Mouse (Mus musculus) spleen, postnatal 36 days (tissue): Measurements from ENCODE around the gene Kdm6b.
A peak's percentile ranks its signal among the peaks of the same experiment; 100 is the strongest.
"Not testable (repeated sequence)": the region's sequence is repeated elsewhere in the genome, so short reads cannot be mapped to it uniquely, and the experiment has no call there.

Experiments
- DNase-seq, 2 experiments: peaks; one replicate each; pipeline ENCODE4 v3.0.0; 2022; ENCODE audit warnings: low spot score in 2 of 2, mixed read lengths in 1 of 2

The Kdm6b gene

GRCm38 (mm10) chr11:69406282-69406681, 7.2 kb downstream of the Kdm6b start:
- DNase-seq: no peak

GRCm38 (mm10) chr11:69405397-69406200, 7.9 kb downstream of the Kdm6b start:
- DNase-seq: no peak

- no peak for DNase-seq
Observed at GRCm38 (mm10) chr11:69404595-69405396, 8.7 kb downstream of the Kdm6b start.

GRCm38 (mm10) chr11:69403691-69404594, 9.5 kb downstream of the Kdm6b start:
- no peak for DNase-seq

GRCm38 (mm10) chr11:69401987-69402386, 11.5 kb downstream of the Kdm6b start:
- no peak for DNase-seq

- DNase-seq: peak; percentile 87 to 89
Observed at GRCm38 (mm10) chr11:69401210-69401637, 12.3 kb downstream of the Kdm6b start.

- DNase-seq: no peak
Observed at GRCm38 (mm10) chr11:69400083-69400850, 13.2 kb downstream of the Kdm6b start.

- no peak for DNase-seq
Observed at GRCm38 (mm10) chr11:69399201-69400082, 14.0 kb downstream of the Kdm6b start.

GRCm38 (mm10) chr11:69398486-69399200, 14.8 kb downstream of the Kdm6b start:
- DNase-seq: no peak

- DNase-seq: no peak
Observed at GRCm38 (mm10) chr11:69398059-69398458, 15.4 kb downstream of the Kdm6b start, which contains the start of gene Tmem88. Gene Tmem88, minus strand, starts transcription at chr11:69398234.

GRCm38 (mm10) chr11:69397581-69398057, 15.9 kb downstream of the Kdm6b start:
- no peak for DNase-seq

- peak in 1 of 2 experiments; percentile 12 for DNase-seq
Observed at GRCm38 (mm10) chr11:69396772-69397171, 16.7 kb downstream of the Kdm6b start.

GRCm38 (mm10) chr11:69395634-69396373, 17.7 kb downstream of the Kdm6b start:
- peak; percentile 97 to 98 for DNase-seq

GRCm38 (mm10) chr11:69395235-69395633, 18.2 kb downstream of the Kdm6b start, which contains the start of the genes Naa38 and Cyb5d1:
Gene Naa38, plus strand, starts transcription at chr11:69395487.
Gene Cyb5d1, minus strand, starts transcription at chr11:69395631.
- peak; percentile 87 to 92 for DNase-seq

- DNase-seq: not testable (repeated sequence)
Observed at GRCm38 (mm10) chr11:69394591-69395167, 18.8 kb downstream of the Kdm6b start.

- DNase-seq: peak; percentile 55 to 74
Observed at GRCm38 (mm10) chr11:69390400-69391034, 23.0 kb downstream of the Kdm6b start.
